Mouse (Mus musculus) bone marrow, adult 2 months (tissue): ENCODE measurements at regions not wholly inside any gene's neighbourhood (a gene's known extent, or its start where the extent isn't known, plus 50 kb on each side); places are given as distances from the start of the nearest gene placed in this dataset.

Experiments used
- H3K27ac ChIP-seq: fragments of 200-500 bp; 2 replicates; pipeline ENCODE4 v1.5.1; 2012; ENCODE audit warnings: low read depth, mild to moderate bottlenecking, control low read depth, inconsistent platforms, low read length; ENCODE audit not compliant: control insufficient read depth, poor library complexity, insufficient read depth
- H3K4me1 ChIP-seq: fragments of 200-500 bp; 2 replicates; pipeline ENCODE4 v1.6.1; 2011; ENCODE audit warnings: low read length; ENCODE audit not compliant: control insufficient read depth, insufficient read depth
- H3K4me3 ChIP-seq: fragments of 200-500 bp; replicated peaks from 2 replicates; pipeline ENCODE3; 2011; ENCODE audit warnings: mild to moderate bottlenecking, low read depth, low read length, control low read depth; ENCODE audit not compliant: control insufficient read depth
- CTCF ChIP-seq: fragments of 200-500 bp; IDR thresholded peaks from 2 replicates; pipeline ENCODE4 v1.5.1; 2011; ENCODE audit warnings: low read length, control low read depth; ENCODE audit not compliant: control insufficient read depth, insufficient read depth
- POLR2A ChIP-seq: fragments of 200-500 bp; IDR thresholded peaks from 2 replicates; pipeline ENCODE4 v1.6.1; 2011; ENCODE audit warnings: low read depth, mild to moderate bottlenecking, control low read depth, low read length, borderline replicate concordance; ENCODE audit not compliant: control insufficient read depth
- WGBS: fragments of 180-500 bp; shearing (Covaris S2); methylation state at CpG from one replicate; pipeline ENCODE4 v1.1.7; 2018; 5-methylcytosine and 5-hydroxymethylcytosine counted together

GRCm38 (mm10) chr15:62813093-62813492, 1031.9 kb downstream of the Gsdmc2 start:
- Histone ChIP-seq H3K27ac (no peak overlapping the region), H3K4me1 (no peaks in the 10 kb centered on the region), H3K4me3 (no peak overlapping the region)
- TF ChIP-seq POLR2A (no peak), CTCF (no peak)
- WGBS: 87% methylated on average over 1 of the region's 1 CpGs

- no peak overlapping the region for H3K4me3 ChIP-seq
- no peak for TF ChIP-seq POLR2A
- no peak for TF ChIP-seq CTCF
- H3K4me1 ChIP-seq: no peaks in the 10 kb centered on the region
- 64% methylated on average over 2 of the region's 2 CpGs for WGBS
- H3K27ac ChIP-seq: no peak overlapping the region
Measured at GRCm38 (mm10) chr15:62812026-62812425, 1033.0 kb downstream of the Gsdmc2 start.

- no peak overlapping the region for H3K27ac ChIP-seq
- H3K4me1 ChIP-seq: no peaks in the 10 kb centered on the region
- no peak overlapping the region for H3K4me3 ChIP-seq
- TF ChIP-seq CTCF: no peak
- no peak for TF ChIP-seq POLR2A
- 17% methylated on average over 3 of the region's 3 CpGs for WGBS
Measured at GRCm38 (mm10) chr15:62809320-62809719, 1035.7 kb downstream of the Gsdmc2 start.

- Histone ChIP-seq H3K4me3 (no peak overlapping the region), H3K4me1 (no peaks in the 10 kb centered on the region), H3K27ac (no peak overlapping the region)
- 49% methylated on average over 4 of the region's 4 CpGs for WGBS
- TF ChIP-seq CTCF (no peak), POLR2A (no peak)
Measured at GRCm38 (mm10) chr15:62808087-62808808, 1036.7 kb downstream of the Gsdmc2 start.

- Histone ChIP-seq H3K4me1 (no peaks in the 10 kb centered on the region), H3K27ac (no peak overlapping the region), H3K4me3 (no peak overlapping the region)
- TF ChIP-seq CTCF (no peak), POLR2A (no peak)
- 22% methylated on average over 1 of the region's 1 CpGs for WGBS
Measured at GRCm38 (mm10) chr15:62807364-62807763, 1037.6 kb downstream of the Gsdmc2 start.

- no peak overlapping the region for H3K27ac ChIP-seq
- H3K4me1 ChIP-seq: no peaks in the 10 kb centered on the region
- no peak overlapping the region for H3K4me3 ChIP-seq
- TF ChIP-seq POLR2A: no peak
- no peak for TF ChIP-seq CTCF
Measured at GRCm38 (mm10) chr15:62802770-62803169, 1042.2 kb downstream of the Gsdmc2 start.

GRCm38 (mm10) chr15:62798731-62799130, 1046.2 kb downstream of the Gsdmc2 start:
- no peak overlapping the region for H3K4me3 ChIP-seq
- TF ChIP-seq CTCF: no peak
- TF ChIP-seq POLR2A: no peak
- H3K27ac ChIP-seq: no peak overlapping the region
- H3K4me1 ChIP-seq: no peaks in the 10 kb centered on the region
- 66% methylated on average over 4 of the region's 4 CpGs for WGBS

GRCm38 (mm10) chr15:62793569-62793968, 1051.4 kb downstream of the Gsdmc2 start:
- 87% methylated on average over 5 of the region's 5 CpGs for WGBS
- Histone ChIP-seq H3K4me1 (no peaks in the 10 kb centered on the region), H3K4me3 (no peak overlapping the region), H3K27ac (no peak overlapping the region)
- TF ChIP-seq CTCF: no peak
- TF ChIP-seq POLR2A: no peak

- no peak overlapping the region for H3K27ac ChIP-seq
- no peaks in the 10 kb centered on the region for H3K4me1 ChIP-seq
- H3K4me3 ChIP-seq: no peak overlapping the region
- TF ChIP-seq POLR2A: no peak
- WGBS: 46% methylated on average over 1 of the region's 1 CpGs
Measured at GRCm38 (mm10) chr15:62792084-62792483, 1052.9 kb downstream of the Gsdmc2 start.
